Mouse (Mus musculus) layer of hippocampus, adult 18-20 months (tissue): ENCODE results near the gene Armc9. TPM values are rescaled to one million over a fixed set of nuclear protein-coding genes. Genes with fewer than 3 reads are reported as not detected.
A peak's percentile ranks its signal among the peaks of the same experiment; 100 is the strongest.

Source experiments
- DNase-seq, 2 experiments: peaks; one replicate each; pipeline ENCODE4 v3.0.0; 2022; ENCODE audit warnings: low spot score in 2 of 2
- long read RNA-seq: library from polyadenylated mRNA; stranded (forward); transcript quantifications from one replicate; pipeline ENCODE4 v2.0.0, GENCODE M21; 2021
- total RNA-seq, 2 experiments: library from RNA; stranded (reverse); gene quantifications; 2 replicates each; pipeline ENCODE4 v1.2.3; 2021

Armc9 gene
- 10 to 100 TPM; 34.5 to 35.6 TPM for total RNA-seq
- long read RNA-seq, full-length matches to known transcripts: 50 of 95 reads
- long read RNA-seq, partial matches to known transcripts: 13 of 95 reads
- long read RNA-seq, other reads (novel, unspliced or antisense): 32 of 95 reads

DNA sequence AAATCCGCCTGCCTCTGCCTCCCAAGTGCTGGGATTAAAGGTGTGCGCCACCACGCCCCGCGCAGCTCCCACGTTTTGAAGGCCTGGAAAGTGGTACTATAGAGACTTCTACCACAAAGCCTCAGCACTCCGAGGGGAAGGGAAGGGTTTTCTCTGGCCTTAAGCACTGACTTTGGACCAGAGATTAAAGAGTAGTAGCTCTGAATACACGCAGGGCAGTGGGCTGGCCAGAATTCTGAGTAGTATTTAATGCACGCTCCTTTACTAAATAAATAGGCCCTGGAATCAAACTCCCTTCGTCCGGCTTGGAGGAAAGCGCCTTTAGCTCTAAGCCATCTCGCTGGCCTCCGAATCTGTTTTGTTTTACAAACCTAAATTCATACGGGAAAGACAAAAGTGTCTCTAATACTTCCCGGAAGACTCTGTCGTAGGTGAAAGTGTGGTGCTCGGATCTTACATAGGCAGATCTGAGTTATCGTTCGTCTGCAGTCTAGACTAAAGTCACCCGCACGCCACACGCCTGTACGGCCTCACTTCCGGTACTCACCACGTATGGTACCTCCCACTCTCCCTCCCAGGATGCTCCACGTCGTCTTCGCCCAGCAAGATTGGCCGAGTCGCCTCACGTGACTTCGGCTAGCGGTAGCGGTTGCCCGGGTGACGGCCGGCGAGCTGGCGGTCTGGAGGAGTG, at the start of gene Armc9:
Gene Armc9, plus strand, starts transcription at position 648 of the 691 bp plus-strand sequence.
- DNase-seq: peak; percentile 97 to 98

DNA sequence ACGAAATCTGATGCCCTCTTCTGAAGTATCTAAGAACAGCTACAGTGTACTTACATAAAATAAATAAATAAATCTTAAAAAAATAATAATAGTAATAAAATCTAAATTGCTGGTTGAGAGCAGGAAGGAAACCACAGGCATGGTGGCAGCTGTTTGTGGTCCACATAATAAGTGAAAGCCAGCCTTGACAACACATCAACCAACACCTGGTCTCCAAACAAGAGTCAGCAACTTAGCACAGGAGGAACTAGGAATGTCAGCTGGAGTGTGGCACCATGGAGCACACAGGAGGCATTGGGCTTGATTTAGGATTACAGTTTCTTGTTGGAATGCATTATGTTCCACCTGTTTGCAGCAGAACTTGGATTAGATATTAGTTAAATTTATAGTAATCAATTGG, 49.5 kb upstream of the Armc9 start:
- DNase-seq: no peak

DNA sequence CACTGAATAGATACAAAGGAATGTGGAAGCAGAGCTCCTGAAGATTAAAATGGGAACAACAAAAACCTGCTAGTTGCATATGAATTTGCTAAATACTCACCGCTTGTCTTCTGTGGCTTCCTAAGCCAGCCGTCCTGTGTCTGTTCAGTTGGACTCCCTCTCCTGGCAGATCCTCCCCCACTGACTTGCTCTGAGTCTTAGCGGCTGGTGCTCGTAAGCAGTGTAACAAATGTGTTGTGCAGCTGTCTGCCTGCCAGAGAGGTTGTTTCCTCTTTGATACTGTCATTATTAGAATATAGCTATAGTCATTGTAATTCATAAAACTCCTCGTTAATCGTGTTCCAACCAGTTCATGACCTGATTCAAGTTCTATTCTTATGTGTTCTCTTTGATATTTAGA, 42.8 kb upstream of the Armc9 start, which contains the start of gene Htr2b:
Gene Htr2b, minus strand, starts transcription at position 192 of the 400 bp plus-strand sequence.
- peak; percentile 51 to 69 for DNase-seq

DNA sequence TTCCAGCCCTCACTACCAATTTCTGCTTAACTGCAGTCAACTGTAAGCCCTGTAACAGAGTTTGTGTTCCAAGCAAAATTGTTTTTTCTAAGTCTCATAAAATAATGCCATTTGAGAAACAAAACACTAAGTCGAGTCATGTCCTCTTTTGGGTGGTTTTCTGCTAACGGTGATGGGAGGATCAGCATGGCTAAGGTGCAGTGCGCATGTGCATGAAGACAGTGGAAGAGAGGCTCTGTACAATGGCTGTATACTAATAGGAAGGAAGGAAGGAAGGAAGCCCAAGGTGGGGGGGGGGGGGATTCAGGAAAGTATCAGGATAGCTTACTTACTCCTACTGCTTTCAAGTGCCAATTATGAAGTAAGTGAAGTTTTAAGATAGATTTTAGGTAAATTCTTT, 40.4 kb upstream of the Armc9 start:
- DNase-seq: no peak

DNA sequence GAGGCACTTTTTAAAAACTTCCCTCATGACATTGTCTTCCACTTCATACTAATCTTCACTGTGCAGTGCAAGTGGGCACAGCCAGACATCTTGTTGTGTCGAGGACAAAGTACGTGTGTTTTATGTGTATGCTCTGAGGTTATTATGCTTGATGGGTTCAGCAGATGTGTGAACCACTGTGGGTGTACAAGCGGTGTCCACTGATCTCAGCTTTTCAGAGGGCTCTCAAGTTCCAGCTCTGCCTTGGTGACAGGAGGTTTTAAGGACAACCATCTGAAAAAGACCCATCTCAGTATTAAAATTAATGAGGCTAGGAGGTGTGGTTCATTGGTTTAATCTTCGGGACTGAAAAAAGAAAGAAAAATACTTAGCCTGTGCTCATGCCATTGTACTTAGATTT, 35.0 kb upstream of the Armc9 start:
- no peak for DNase-seq

DNA sequence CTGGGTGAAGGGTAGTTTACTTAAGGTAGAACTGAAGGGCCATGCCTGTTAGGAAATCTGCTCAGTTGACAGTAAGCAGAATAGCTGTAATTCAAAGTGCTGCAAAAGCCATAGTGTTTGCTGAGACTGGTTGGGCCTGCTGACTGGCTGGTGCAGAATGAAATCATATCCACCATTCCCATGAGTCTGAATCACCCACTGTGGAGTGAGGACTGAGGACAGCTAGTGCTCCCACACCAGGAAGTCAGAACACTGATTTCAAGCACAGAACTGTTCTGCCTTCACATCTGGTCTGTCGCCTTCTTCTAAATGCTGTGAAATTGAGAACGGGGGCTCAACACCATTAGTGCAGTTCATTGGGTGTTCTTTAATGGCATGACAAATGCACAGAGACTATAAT, 28.5 kb upstream of the Armc9 start:
- no peak for DNase-seq

DNA sequence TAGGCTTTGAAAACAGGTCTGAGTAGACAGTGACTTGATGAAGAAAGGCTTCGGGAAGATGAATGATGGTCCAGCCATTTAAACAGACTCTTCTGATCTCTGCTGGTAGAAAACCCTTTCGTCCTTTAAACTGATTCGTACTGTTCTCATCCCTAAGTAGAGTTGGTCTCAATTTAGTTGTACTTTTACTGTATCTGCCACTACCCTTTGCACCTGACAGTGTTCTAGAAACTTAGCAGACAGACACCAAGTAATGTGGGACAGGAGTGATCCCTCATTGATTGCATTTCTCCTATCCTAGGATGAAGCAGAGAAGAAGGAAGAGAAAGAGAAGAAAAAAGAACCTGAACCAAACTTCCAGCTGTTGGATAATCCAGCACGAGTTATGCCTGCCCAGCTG, 21.2 kb upstream of the Armc9 start, which contains the start of gene Gm21972:
Gene Gm21972, plus strand, starts transcription at position 301 of the 400 bp plus-strand sequence.
- DNase-seq: no peak

DNA sequence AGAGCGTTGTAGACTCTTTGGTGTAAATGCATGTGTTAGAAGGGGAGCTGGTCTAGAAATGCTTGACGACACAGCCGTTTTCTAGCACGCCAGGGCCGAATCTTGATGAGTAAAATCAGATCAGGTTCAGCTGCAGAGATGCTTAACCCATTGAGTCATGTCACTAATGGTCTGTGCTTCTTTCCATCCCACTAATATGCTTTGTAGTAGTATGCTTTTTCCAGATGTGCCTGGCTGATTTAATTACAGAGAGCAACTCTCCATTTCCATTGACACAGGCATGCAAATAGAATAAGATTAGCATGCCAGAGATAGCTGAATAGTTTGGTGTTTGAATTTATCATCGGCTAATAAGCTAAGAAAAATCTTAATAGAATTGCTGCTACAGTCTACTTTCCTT, 19.3 kb upstream of the Armc9 start:
- DNase-seq: no peak

DNA sequence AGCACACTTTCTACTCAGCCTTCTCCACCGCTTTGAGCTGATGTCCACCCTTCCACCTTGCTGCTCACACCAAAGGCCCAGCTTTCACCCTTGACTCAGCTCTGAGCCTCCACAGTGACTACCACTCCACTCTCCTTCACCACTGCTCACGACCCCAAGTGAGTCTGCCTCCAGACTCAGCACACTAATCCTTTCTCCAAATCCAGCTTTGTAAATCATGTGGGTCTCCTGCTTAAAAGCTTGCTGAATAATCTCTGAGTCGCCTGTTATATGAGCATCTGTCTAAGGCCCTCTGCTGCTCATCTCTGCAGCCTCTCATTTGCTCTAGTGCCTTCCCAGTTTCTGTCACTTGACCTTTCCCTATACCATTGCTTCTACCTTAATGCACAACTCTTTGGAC, 13.5 kb upstream of the Armc9 start:
- DNase-seq: no peak

DNA sequence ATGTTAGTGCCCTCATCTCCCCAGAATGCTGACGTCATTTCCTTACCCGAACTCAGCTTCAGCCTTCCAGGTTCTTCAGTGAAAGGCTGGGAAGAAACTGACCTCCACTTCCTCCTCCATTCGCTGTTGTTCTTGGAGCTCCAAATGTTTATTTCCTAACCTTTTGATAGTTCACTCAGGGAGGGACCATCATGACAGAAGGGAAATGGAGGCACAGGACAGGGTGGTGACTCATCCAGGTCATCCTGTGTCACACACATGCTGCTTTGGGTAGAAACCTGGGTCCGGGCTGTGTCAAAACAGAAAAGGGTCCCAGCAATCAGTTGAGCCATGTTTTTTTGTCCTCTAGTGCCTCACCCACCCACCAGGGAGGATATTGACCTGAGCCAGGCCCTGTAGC, 11.4 kb upstream of the Armc9 start:
- no peak for DNase-seq

DNA sequence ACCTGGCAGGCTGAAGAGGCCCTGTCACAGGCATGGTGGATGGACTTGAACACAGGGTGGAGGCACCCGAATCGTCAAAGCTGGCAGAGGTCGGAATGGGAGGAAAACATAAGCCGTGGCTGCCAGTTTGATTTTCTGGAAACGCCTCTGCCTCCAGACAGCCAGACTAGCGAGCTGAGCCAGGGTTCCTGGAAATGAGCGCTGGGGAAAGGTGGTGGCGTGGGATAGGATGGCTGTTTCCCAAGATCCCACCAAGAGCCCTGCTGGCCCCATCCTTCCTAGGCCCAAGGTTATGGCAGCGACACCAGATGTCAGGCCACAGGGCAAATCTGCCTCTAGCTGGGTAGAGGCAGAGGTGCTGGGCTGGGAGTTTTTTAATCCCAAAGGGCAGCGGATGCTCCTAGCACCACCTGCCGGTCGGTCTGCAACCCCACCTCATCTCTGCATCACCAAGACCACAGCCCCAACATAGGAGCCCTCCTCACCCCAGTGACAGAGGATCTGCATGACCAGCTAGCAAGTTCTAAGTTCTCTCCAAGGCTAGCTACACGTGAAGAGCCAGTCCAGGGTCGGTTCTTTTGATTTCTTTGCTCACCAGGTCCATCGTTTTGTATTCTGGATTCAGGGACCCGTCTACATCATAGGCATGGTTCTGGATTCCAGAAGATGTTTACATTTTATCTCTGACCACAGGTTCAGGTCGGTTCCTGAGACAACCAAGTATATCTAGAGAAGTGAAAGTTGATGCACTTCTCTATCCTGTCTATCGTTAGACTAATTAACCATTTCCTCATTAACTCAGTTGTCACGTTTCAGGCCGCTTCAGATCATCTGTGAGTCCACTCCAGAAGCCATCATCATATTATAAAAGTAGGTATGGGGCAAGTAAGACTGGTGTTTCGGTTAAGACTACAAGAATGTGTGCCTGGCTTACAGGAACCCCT, 10.3 kb upstream of the Armc9 start:
- peak; percentile 22 to 33 for DNase-seq

DNA sequence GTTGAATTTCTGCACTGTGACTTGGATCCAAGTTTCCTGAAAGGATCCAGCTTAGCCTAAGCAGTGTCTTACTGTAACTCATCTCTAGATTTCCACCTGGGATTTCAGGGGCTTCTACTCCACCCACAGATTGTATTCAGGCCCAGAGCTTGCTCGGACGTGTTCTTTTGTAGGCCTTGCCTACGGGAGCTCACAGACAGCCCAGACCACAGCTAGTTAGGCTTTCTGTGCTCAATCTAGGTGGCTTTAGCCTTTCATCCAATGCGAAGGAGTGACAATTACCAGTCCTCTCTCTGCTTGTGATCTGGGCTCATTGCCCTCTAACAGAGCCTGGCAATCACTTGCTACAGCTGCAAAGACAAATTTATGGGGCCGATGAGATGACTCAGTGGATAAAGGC, 8.3 kb upstream of the Armc9 start:
- DNase-seq: no peak

DNA sequence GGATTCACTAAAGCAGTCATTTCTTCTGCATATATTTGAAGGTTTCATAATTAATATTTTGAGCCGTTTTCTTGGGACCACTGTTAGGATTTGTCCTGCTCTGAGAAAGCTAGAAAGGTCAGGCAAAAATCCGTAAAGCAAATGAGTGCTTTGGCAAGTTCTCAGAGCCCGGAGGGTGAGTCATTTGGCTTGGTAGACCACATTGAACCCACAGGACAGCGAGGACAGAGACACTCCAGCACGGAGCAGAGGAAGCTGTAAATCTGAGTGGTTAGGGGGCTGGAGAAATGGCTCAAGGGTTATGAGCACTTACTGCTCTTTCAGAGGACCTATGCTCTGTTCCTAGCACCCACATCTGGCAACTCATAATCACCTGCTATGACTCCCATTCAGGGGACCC, 7.0 kb upstream of the Armc9 start:
- DNase-seq: no peak

DNA sequence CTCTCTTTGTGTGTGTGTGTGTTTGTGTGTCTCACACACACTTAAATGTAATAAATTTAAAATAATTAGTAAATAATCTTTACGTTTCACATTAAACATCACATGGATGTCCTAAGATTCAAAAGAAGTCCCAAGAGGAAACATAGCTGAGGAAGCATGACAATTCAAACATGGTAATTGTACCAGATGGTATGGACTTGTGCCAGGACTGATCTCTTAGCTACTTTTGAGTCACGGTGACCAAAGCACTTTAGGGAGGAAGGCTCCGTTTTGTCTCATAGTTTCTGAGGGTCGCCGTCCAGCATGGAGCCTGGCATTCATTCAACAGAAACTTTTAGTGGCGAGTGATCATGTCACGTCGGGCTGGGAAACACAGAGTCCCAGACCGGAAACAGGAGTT, 6.4 kb upstream of the Armc9 start:
- no peak for DNase-seq

DNA sequence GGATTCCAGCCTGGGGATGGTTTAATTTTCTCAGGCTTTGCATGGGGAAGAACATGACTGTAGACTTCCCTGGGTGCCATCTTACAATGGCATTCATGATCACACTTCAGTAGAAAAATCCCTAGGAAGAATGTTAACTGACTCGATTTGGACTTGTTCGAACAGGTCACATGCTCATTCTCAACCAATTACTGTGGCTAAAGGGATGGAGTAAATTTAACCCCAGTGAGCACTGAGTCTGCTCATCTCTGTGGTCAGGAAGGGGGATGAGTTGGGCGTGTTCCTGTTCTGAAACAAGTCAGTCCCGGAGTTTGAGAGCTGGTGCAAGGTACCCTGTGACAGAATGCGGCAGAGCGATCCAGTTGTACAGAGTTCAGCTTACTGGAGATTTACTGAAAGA, 3.7 kb upstream of the Armc9 start:
- no peak for DNase-seq

DNA sequence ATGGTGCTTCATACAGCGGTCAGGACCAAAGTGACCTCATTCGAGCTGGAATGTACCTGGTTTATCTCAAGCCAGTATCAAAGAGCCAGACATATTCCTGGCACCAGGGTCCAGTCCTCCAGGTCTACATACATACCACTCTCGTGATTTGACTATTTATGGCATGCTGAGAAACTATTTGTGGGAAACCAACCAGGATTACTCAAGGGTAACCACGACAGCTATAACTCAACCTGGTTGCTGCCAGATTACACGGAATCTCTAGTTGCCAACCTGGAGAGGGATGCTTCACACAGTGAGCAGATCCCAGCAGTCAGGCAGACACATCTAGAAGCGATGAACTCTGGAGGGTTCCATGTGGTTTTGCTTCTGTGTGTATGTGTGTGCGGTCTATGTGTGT, 3.2 kb upstream of the Armc9 start:
- no peak for DNase-seq

DNA sequence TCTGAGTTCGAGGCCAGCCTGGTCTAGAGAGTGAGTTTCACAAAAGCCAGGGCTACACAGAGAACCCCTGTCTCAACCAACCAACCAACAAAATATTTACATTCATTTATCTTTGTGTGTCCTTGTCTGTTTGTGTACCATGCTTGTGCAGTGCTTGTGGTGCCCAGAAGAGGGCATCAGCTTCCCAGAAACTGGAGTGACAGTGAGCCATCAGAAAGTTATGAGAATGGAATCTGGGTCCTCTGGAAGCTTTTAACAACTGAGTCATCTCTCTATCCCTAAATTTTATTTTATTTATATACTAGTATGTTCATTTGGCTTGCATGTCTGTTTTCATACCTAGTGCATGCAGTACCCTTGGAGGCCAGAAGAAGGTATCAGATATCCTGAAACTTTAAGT, 2.0 kb upstream of the Armc9 start:
- no peak for DNase-seq

DNA sequence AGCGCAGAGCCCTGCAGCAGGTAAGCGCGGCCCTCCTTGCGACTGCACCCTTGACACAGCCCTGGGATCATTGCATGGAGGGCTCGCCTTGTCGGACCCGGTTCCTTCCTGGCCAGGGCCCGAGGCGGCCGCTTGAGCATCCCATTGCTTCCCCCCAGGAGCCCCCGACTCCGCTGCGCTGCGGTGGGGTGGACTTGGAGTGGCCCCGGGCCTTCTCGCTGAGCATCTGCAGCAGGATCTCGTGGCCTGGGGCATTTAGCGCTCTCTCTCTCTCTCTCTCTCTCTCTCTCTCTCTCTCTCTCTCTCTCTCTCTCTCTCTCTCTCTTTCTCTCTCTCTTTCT, 214 bp downstream of the Armc9 start:
- DNase-seq: no peak

DNA sequence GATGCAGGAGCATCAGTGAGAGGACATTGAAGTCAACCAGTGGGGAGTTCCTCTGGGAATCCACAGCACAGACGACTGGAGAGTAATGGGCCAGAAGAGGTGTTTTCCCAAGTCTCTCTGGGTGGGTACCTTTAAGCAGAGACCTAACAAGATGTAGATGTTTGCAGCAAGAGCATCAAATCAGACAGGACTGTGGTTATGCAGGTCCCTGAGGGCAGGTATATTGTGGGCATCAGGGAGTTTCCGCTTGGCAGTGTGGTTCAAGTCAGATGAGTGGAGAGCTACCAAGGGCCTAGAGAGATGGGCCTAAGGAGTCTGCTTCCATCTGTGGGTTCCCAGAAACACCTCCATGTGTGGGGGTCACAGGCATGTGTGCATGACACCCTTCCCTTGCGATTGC, 1.5 kb downstream of the Armc9 start:
- no peak for DNase-seq

DNA sequence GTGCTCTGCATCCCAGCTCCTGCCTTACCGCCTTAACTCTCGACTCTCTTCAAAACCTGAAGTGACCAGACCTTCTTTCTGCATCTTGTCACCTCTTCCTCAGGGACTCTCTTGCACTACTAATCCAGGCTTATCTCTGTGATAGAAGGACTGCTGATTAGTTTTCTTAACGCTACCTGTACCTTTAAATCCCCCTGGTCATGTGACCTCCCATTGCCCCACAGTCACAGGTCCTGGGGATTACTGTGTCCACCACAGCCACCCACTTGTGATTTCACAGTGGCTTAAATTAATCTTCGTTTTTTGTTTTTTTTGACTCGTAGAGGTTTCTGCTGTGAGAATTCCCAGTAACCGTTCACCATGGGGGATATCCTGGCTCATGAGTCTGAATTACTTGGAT, 2.0 kb downstream of the Armc9 start:
- no peak for DNase-seq

DNA sequence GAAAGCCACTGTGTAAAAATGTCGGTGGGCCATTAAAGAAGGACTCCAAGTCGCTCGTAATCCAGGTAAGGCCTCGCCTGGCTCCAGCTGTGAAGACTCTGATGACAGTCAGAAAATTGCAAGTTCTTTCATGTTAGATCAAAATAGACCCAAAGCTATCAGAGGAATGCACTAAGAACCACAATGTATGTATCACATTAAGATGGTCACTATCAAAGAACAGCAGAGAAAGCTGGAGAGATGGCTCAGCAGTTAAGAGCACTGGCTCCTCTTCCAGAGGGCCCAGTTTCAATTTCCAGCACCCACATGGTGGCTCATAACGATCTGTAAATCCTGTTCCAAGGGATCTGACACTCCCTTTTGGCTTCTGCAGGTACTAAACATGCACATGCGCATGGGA, 5.5 kb downstream of the Armc9 start:
- DNase-seq: no peak

DNA sequence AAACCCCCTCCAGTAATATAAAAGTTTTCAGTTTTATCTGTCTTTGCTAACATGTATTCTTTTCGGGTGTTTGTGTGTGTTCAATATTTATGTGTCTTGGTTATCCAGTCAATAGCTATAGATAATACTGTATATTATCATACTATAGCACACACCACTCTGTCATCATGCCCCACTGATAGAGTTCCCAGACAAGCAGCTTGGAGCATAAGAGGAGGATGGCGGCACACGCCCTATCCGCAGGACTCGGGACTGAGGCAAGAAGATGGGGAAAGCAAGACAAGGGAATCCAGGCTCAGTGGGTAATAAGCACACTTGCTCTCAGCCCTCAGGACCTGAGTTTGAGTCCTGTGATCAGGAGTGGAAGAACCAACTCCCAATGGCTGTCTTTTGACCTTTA, 5.9 kb downstream of the Armc9 start:
- DNase-seq: no peak
